Mouse (Mus musculus) frontal cortex, postnatal 25 days (tissue): Measurements from ENCODE around the gene Plcb3.

ENCODE experiments used
- DNase-seq, 2 experiments: peaks; one replicate each; pipeline ENCODE4 v3.0.0; 2022; ENCODE audit warnings: low spot score in 2 of 2

The Plcb3 gene

GRCm38 (mm10) chr19:6904846-6905245 is 71.4 kb downstream of the Plcb3 start:
- no peak for DNase-seq

- DNase-seq = no peak
Observed at GRCm38 (mm10) chr19:6903031-6903430, 73.2 kb downstream of the Plcb3 start.
